Mouse (Mus musculus): ENCODE data around the gene Fam166b.

DNA sequence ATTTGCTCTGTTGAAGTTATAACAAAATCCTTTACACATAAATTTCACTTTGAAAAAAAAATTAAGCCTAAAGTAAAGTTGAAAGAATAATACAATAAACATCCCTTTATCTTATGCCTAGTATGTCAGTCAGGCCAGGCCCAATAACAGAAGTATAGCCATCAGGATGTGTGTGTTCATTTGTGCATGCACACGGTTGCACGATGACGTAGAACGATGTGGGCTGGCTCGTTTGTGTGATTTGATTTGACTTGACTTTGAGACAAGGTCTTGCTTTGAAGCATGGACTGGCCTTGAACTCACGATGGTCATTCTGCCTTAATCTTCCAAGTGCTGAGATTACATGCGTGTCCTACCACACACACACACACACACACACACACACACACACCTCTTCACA lies 37.9 kb upstream of the Fam166b start:
- TF ChIP-seq POLR2A (IDR thresholded peaks at IDR 0.05; ENCODE audit: insufficient read depth, low read depth, low read length): no peak
- TF ChIP-seq CTCF (IDR thresholded peaks at IDR 0.05): no peak

Measured in heart, adult 2 months (tissue).